Mouse (Mus musculus) layer of hippocampus, adult 2 months (tissue): Measurements from ENCODE around the gene Trip11. TPM values are rescaled to one million over a fixed set of nuclear protein-coding genes. Genes with fewer than 3 reads are reported as not detected.

Experiments used
- DNase-seq, 2 experiments: peaks; one replicate each; pipeline ENCODE4 v3.0.0; 2022; ENCODE audit warnings: low spot score in 2 of 2
- H3K27ac ChIP-seq: fragments of 200-600 bp; 2 replicates; pipeline ENCODE4 v1.8.1; 2022
- H3K4me3 ChIP-seq: fragments of 200-600 bp; 2 replicates; pipeline ENCODE4 v1.8.1; 2022; ENCODE audit warnings: mild to moderate bottlenecking
- CTCF ChIP-seq: fragments of 200-600 bp; conservative IDR thresholded peaks from 2 replicates; pipeline ENCODE4 v1.8.1; 2022; ENCODE audit warnings: antibody characterized with exemption, mild to moderate bottlenecking, moderate library complexity
- total RNA-seq, 2 experiments: library from RNA; stranded (reverse); gene quantifications; 2 replicates each; pipeline ENCODE4 v1.2.3; 2021

Trip11 gene
- total RNA-seq, 2 experiments from 2014 or later: 31.8 to 32.9 TPM

- TF ChIP-seq CTCF: no peak
- no peak for DNase-seq
- Histone ChIP-seq H3K27ac (no peak overlapping the region), H3K4me3 (no peak overlapping the region)
These were observed 110.6 kb downstream of the Trip11 start for GRCm38 (mm10) chr12:101802445-101802844.

GRCm38 (mm10) chr12:101801744-101802143, 111.3 kb downstream of the Trip11 start:
- H3K27ac ChIP-seq: no peak overlapping the region
- no peak for DNase-seq
- no peak for TF ChIP-seq CTCF
- H3K4me3 ChIP-seq: no peak overlapping the region

- no peak for TF ChIP-seq CTCF
- no peak overlapping the region for H3K27ac ChIP-seq
- no peak overlapping the region for H3K4me3 ChIP-seq
- DNase-seq: no peak
These were observed 112.0 kb downstream of the Trip11 start for GRCm38 (mm10) chr12:101801051-101801450.

GRCm38 (mm10) chr12:101798189-101798922, 114.7 kb downstream of the Trip11 start:
- H3K4me3 ChIP-seq: no peak overlapping the region
- DNase-seq: no peak
- no peak overlapping the region for H3K27ac ChIP-seq
- TF ChIP-seq CTCF: no peak

- no peak overlapping the region for H3K27ac ChIP-seq
- TF ChIP-seq CTCF: no peak
- no peak overlapping the region for H3K4me3 ChIP-seq
- DNase-seq: no peak
These were observed 118.6 kb downstream of the Trip11 start for GRCm38 (mm10) chr12:101794458-101794857.

GRCm38 (mm10) chr12:101793221-101793621, 119.8 kb downstream of the Trip11 start:
- DNase-seq: no peak
- H3K4me3 ChIP-seq: no peak overlapping the region
- TF ChIP-seq CTCF: no peak
- H3K27ac ChIP-seq: no peak overlapping the region

GRCm38 (mm10) chr12:101792684-101793083, 120.4 kb downstream of the Trip11 start:
- H3K27ac ChIP-seq: no peak overlapping the region
- no peak for TF ChIP-seq CTCF
- no peak for DNase-seq
- no peak overlapping the region for H3K4me3 ChIP-seq

GRCm38 (mm10) chr12:101789767-101790166, 123.3 kb downstream of the Trip11 start:
- Histone ChIP-seq H3K27ac (no peak overlapping the region), H3K4me3 (no peak overlapping the region)
- TF ChIP-seq CTCF: no peak
- DNase-seq: no peak

- no peak for DNase-seq
- TF ChIP-seq CTCF: no peak
- no peak overlapping the region for H3K4me3 ChIP-seq
- no peak overlapping the region for H3K27ac ChIP-seq
These were observed 123.8 kb downstream of the Trip11 start for GRCm38 (mm10) chr12:101789250-101789649.

Other genes starting within 250 kb of the Trip11 start
- under 1 TPM; 0.26 to 0.42 TPM for gene Tc2n, start 194.7 kb downstream of the Trip11 start, total RNA-seq
- gene Fbln5, start 94.2 kb downstream of the Trip11 start, total RNA-seq: 1 to 10 TPM; 3.6 to 4.9 TPM
- gene Atxn3, start 45.0 kb upstream of the Trip11 start, total RNA-seq: 10 to 100 TPM; 20.2 to 23.4 TPM
- gene Cpsf2, start 62.7 kb upstream of the Trip11 start, total RNA-seq: 10 to 100 TPM; 26.3 to 27.4 TPM
- 10 to 100 TPM; 46.6 to 48.6 TPM for gene Slc24a4, start 215.5 kb upstream of the Trip11 start, total RNA-seq